Mouse (Mus musculus) midbrain, embryonic 10.5 days (tissue): Measurements from ENCODE around the gene Zpr1. TPM values are rescaled to one million over a fixed set of nuclear protein-coding genes. Genes with fewer than 3 reads are reported as not detected.
"Not testable (repeated sequence)": the region's sequence is repeated elsewhere in the genome, so short reads cannot be mapped to it uniquely, and the experiment has no call there.

ENCODE experiments used
- DNase-seq: peaks from one replicate; pipeline ENCODE4 v3.0.0-alpha.2; 2017; ENCODE audit warnings: low spot score
- H3K27ac ChIP-seq: fragments of 300-500 bp; sonication (generic); replicated peaks from 2 replicates; pipeline ENCODE4 v1.5.1; 2016; ENCODE audit warnings: mild to moderate bottlenecking
- H3K27me3 ChIP-seq: fragments of 300-500 bp; sonication (generic); 2 replicates; pipeline ENCODE4 v1.6.1; 2016; ENCODE audit warnings: low read depth, mild to moderate bottlenecking; ENCODE audit not compliant: poor library complexity, severe bottlenecking
- H3K36me3 ChIP-seq: fragments of 300-500 bp; sonication (generic); 2 replicates; pipeline ENCODE4 v1.6.1; 2016; ENCODE audit warnings: mild to moderate bottlenecking, moderate library complexity
- H3K4me1 ChIP-seq: fragments of 300-500 bp; sonication (generic); 2 replicates; pipeline ENCODE4 v1.6.1; 2016
- H3K4me3 ChIP-seq: fragments of 300-500 bp; sonication (generic); 2 replicates; pipeline ENCODE4 v1.5.1; 2016; ENCODE audit warnings: mild to moderate bottlenecking, moderate library complexity
- H3K9me3 ChIP-seq: fragments of 300-500 bp; sonication (generic); replicated peaks from 2 replicates; pipeline ENCODE4 v1.6.1; 2016; ENCODE audit warnings: mild to moderate bottlenecking
- WGBS: fragments of 180-500 bp; shearing (Covaris S2); methylation state at CpG from one replicate; pipeline ENCODE4 v1.1.7; 2016; 5-methylcytosine and 5-hydroxymethylcytosine counted together
- polyA plus RNA-seq: library from polyadenylated mRNA; unstranded; fragments of >200 nt; fragmentation: Nextera tagmentation; extraction: Ambion mirVana; gene quantifications from 2 replicates; pipeline ENCODE4 v1.2.1, GENCODE M21; 2016

The Zpr1 gene
- polyA plus RNA-seq, 1 experiment from 2014 or later, result 69.2 TPM

- H3K36me3 ChIP-seq, H3K27ac ChIP-seq, H3K4me3 ChIP-seq, DNase-seq: not testable (repeated sequence)
- H3K9me3 ChIP-seq, result peaks cover 13% of the 10 kb centered on the region; the same call in 1 of the 2 replicates
- 90% methylated on average over 6 of the region's 6 CpGs for WGBS
- peaks cover 23% of the 10 kb centered on the region for H3K4me1 ChIP-seq
- H3K27me3 ChIP-seq, result peaks cover 30% of the 10 kb centered on the region
Measured at GRCm38 (mm10) chr9:46319886-46320285, 47.0 kb downstream of the Zpr1 start, which contains the start of gene 4931429L15Rik. 4931429L15Rik (minus strand) TSS chr9:46319986.

GRCm38 (mm10) chr9:46320461-46320860, 47.6 kb downstream of the Zpr1 start:
- Histone ChIP-seq H3K36me3 (no peaks in the 10 kb centered on the region), H3K4me3 (no peak overlapping the region), H3K27me3 (peaks cover 28% of the 10 kb centered on the region), H3K27ac (no peak overlapping the region), H3K9me3 (peaks cover 13% of the 10 kb centered on the region; the same call in 1 of the 2 replicates), H3K4me1 (peaks cover 17% of the 10 kb centered on the region)
- DNase-seq, result no peak
- WGBS, result 88% methylated on average over 2 of the region's 2 CpGs

GRCm38 (mm10) chr9:46326694-46327405, 54.0 kb downstream of the Zpr1 start:
- peaks cover 27% of the 10 kb centered on the region for H3K4me1 ChIP-seq
- H3K27ac ChIP-seq, result no peak overlapping the region
- H3K9me3 ChIP-seq, result no peaks in the 10 kb centered on the region
- no peaks in the 10 kb centered on the region for H3K36me3 ChIP-seq
- H3K27me3 ChIP-seq, result peaks cover 42% of the 10 kb centered on the region
- no peak for DNase-seq
- WGBS, result 90% methylated on average over 11 of the region's 11 CpGs
- no peak overlapping the region for H3K4me3 ChIP-seq

GRCm38 (mm10) chr9:46327706-46328571, 55.1 kb downstream of the Zpr1 start:
- Histone ChIP-seq H3K9me3 (no peaks in the 10 kb centered on the region), H3K36me3 (no peaks in the 10 kb centered on the region), H3K27me3 (peaks cover 43% of the 10 kb centered on the region), H3K4me1 (peaks cover 27% of the 10 kb centered on the region), H3K27ac (peak overlapping the region; percentile 93), H3K4me3 (peak overlapping the region; percentile 46; the same call in 1 of the 2 replicates)
- 65% methylated on average over 25 of the region's 25 CpGs for WGBS
- DNase-seq, result no peak

- H3K36me3 ChIP-seq, result no peaks in the 10 kb centered on the region
- H3K4me1 ChIP-seq, result peaks cover 27% of the 10 kb centered on the region
- H3K4me3 ChIP-seq, result peak overlapping the region; percentile 46
- H3K27ac ChIP-seq, result peak overlapping the region; percentile 93
- no peaks in the 10 kb centered on the region for H3K9me3 ChIP-seq
- DNase-seq, result peak; percentile 86
- WGBS, result 2% methylated on average over 30 of the region's 30 CpGs
- H3K27me3 ChIP-seq, result peaks cover 45% of the 10 kb centered on the region
Measured at GRCm38 (mm10) chr9:46328572-46329249, 55.8 kb downstream of the Zpr1 start.

GRCm38 (mm10) chr9:46329250-46329648, 56.4 kb downstream of the Zpr1 start:
- peak overlapping the region; percentile 93 for H3K27ac ChIP-seq
- H3K4me1 ChIP-seq, result peaks cover 27% of the 10 kb centered on the region
- 1% methylated on average over 19 of the region's 19 CpGs for WGBS
- no peaks in the 10 kb centered on the region for H3K36me3 ChIP-seq
- H3K27me3 ChIP-seq, result peaks cover 45% of the 10 kb centered on the region
- DNase-seq, result peak; percentile 78
- peak overlapping the region; percentile 46 for H3K4me3 ChIP-seq
- H3K9me3 ChIP-seq, result no peaks in the 10 kb centered on the region

- H3K4me3 ChIP-seq, result no peak overlapping the region
- no peaks in the 10 kb centered on the region for H3K9me3 ChIP-seq
- no peaks in the 10 kb centered on the region for H3K36me3 ChIP-seq
- peaks cover 53% of the 10 kb centered on the region for H3K27me3 ChIP-seq
- WGBS, result 14% methylated on average over 24 of the region's 24 CpGs
- peaks cover 35% of the 10 kb centered on the region for H3K4me1 ChIP-seq
- H3K27ac ChIP-seq, result peak overlapping the region; percentile 93; the same call in 1 of the 2 replicates
- no peak for DNase-seq
Measured at GRCm38 (mm10) chr9:46329801-46330585, 57.1 kb downstream of the Zpr1 start.

GRCm38 (mm10) chr9:46330586-46330895, 57.7 kb downstream of the Zpr1 start:
- no peak overlapping the region for H3K4me3 ChIP-seq
- peaks cover 58% of the 10 kb centered on the region for H3K27me3 ChIP-seq
- H3K9me3 ChIP-seq, result no peaks in the 10 kb centered on the region
- no peak overlapping the region for H3K27ac ChIP-seq
- H3K36me3 ChIP-seq, result no peaks in the 10 kb centered on the region
- WGBS, result 41% methylated on average over 6 of the region's 6 CpGs
- H3K4me1 ChIP-seq, result peaks cover 37% of the 10 kb centered on the region
- no peak for DNase-seq

GRCm38 (mm10) chr9:46331301-46331700, 58.4 kb downstream of the Zpr1 start:
- no peak overlapping the region for H3K27ac ChIP-seq
- H3K9me3 ChIP-seq, result no peaks in the 10 kb centered on the region
- peaks cover 66% of the 10 kb centered on the region for H3K27me3 ChIP-seq
- no peaks in the 10 kb centered on the region for H3K36me3 ChIP-seq
- peaks cover 37% of the 10 kb centered on the region for H3K4me1 ChIP-seq
- WGBS, result 53% methylated on average over 1 of the region's 1 CpGs
- no peak overlapping the region for H3K4me3 ChIP-seq
- no peak for DNase-seq

Other genes starting within 250 kb of the Zpr1 start
- gene Apoa1, start 44.5 kb upstream of the Zpr1 start, polyA plus RNA-seq, result 0.65 and 1.2 TPM in 2 replicates
- not detected in 2 replicates for gene Apoc3, start 37.4 kb upstream of the Zpr1 start, polyA plus RNA-seq
- gene Apoa4, start 32.4 kb upstream of the Zpr1 start, polyA plus RNA-seq, result not detected in 2 replicates
- gene Apoa5, start 4.4 kb upstream of the Zpr1 start, polyA plus RNA-seq, result not detected in 2 replicates
- 28.4 and 29.7 TPM in 2 replicates for gene Bud13, start 9.9 kb downstream of the Zpr1 start, polyA plus RNA-seq
- gene 4931429L15Rik, start 46.9 kb downstream of the Zpr1 start, polyA plus RNA-seq, result 0.11 TPM in 1 of 2 replicates, not detected in the other